Mouse (Mus musculus): Measurements from ENCODE around the gene Ffar1. TPM values are rescaled to one million over a fixed set of nuclear protein-coding genes. Genes with fewer than 3 reads are reported as not detected.

Gene Ffar1
- polyA plus RNA-seq, 1 experiment from 2014 or later, result not detected

Other genes with a start within 250 kb of the Ffar1 start
- gene Upk1a, start 248.7 kb downstream of the Ffar1 start, polyA plus RNA-seq (2018), result 0.46 TPM in 1 of 3 replicates, not detected in the others
- 333 to 597 TPM (median 504 TPM) in 3 replicates for gene Cox6b1, start 235.4 kb downstream of the Ffar1 start, polyA plus RNA-seq (2018)
- gene Etv2, start 225.7 kb downstream of the Ffar1 start, polyA plus RNA-seq (2018), result not detected in 3 replicates
- gene Rbm42, start 211.2 kb downstream of the Ffar1 start, polyA plus RNA-seq (2018), result 49.7 to 73.5 TPM (median 66.3 TPM) in 3 replicates
- gene Haus5, start 196.6 kb downstream of the Ffar1 start, polyA plus RNA-seq (2018), result 4.8 to 11.7 TPM (median 6.3 TPM) in 3 replicates
- gene Pmis2, start 190.0 kb downstream of the Ffar1 start, polyA plus RNA-seq (2018), result not detected in 3 replicates
- not detected in 3 replicates for gene 2200002J24Rik, start 162.6 kb downstream of the Ffar1 start, polyA plus RNA-seq (2018)
- gene Atp4a, start 149.4 kb downstream of the Ffar1 start, polyA plus RNA-seq (2018), result not detected in 3 replicates
- gene Tmem147, start 132.0 kb downstream of the Ffar1 start, polyA plus RNA-seq (2018), result 24.1 to 98.6 TPM (median 72.6 TPM) in 3 replicates
- not detected in 3 replicates for gene Gapdhs, start 117.9 kb downstream of the Ffar1 start, polyA plus RNA-seq (2018)
- 0.54 to 2.3 TPM (median 1.5 TPM) in 3 replicates for gene Sbsn, start 110.1 kb downstream of the Ffar1 start, polyA plus RNA-seq (2018)
- 0.37 TPM in 1 of 3 replicates, not detected in the others for gene Dmkn, start 97.8 kb downstream of the Ffar1 start, polyA plus RNA-seq (2018)
- not detected in 3 replicates for gene Krtdap, start 73.7 kb downstream of the Ffar1 start, polyA plus RNA-seq (2018)
- gene Ffar2, start 37.8 kb downstream of the Ffar1 start, polyA plus RNA-seq (2018), result 0.10 TPM in 1 of 3 replicates, not detected in the others
- not detected in 3 replicates for gene Ffar3, start 5.4 kb downstream of the Ffar1 start, polyA plus RNA-seq (2018)
- gene Cd22, start 18.8 kb upstream of the Ffar1 start, polyA plus RNA-seq (2018), result 15.6 to 31.6 TPM (median 22.5 TPM) in 3 replicates
- gene Mag, start 53.3 kb upstream of the Ffar1 start, polyA plus RNA-seq (2018), result 0.43 to 1.9 TPM (median 0.78 TPM) in 3 replicates
- not detected in 3 replicates for gene Hamp2, start 63.1 kb upstream of the Ffar1 start, polyA plus RNA-seq (2018)
- gene Hamp, start 82.5 kb upstream of the Ffar1 start, polyA plus RNA-seq (2018), result not detected in 3 replicates
- gene Usf2, start 95.2 kb upstream of the Ffar1 start, polyA plus RNA-seq (2018), result 95.7 to 263 TPM (median 152 TPM) in 3 replicates
- 0.29 to 2.2 TPM (median 0.38 TPM) in 3 replicates for gene Lsr, start 111.9 kb upstream of the Ffar1 start, polyA plus RNA-seq (2018)
- gene Fam187b, start 112.2 kb upstream of the Ffar1 start, polyA plus RNA-seq (2018), result 0.21 to 0.26 TPM in 2 of 3 replicates, not detected in the other
- gene Fxyd5, start 180.9 kb upstream of the Ffar1 start, polyA plus RNA-seq (2018), result 662 to 1,499 TPM (median 1,028 TPM) in 3 replicates
- not detected in 3 replicates for gene Fxyd7, start 189.9 kb upstream of the Ffar1 start, polyA plus RNA-seq (2018)
- gene Fxyd1, start 195.6 kb upstream of the Ffar1 start, polyA plus RNA-seq (2018), result not detected in 3 replicates
- 0.14 to 0.27 TPM (median 0.22 TPM) in 3 replicates for gene Lgi4, start 197.8 kb upstream of the Ffar1 start, polyA plus RNA-seq (2018)
- not detected in 3 replicates for gene Fxyd3, start 215.1 kb upstream of the Ffar1 start, polyA plus RNA-seq (2018)

All from macrophage (primary cell).